Mouse (Mus musculus) thymus, adult 2 months (tissue): ENCODE measurements around the gene Olfr954.

ENCODE experiments used
- CTCF ChIP-seq: fragments of 200-500 bp; IDR thresholded peaks from 2 replicates; pipeline ENCODE4 v1.5.1; 2012; ENCODE audit warnings: mild to moderate bottlenecking, control low read depth, low read length, moderate library complexity, borderline replicate concordance; ENCODE audit not compliant: control insufficient read depth, poor library complexity, insufficient read depth; ENCODE audit errors: extremely low read depth
- POLR2A ChIP-seq: fragments of 200-500 bp; IDR thresholded peaks from 2 replicates; pipeline ENCODE4 v1.6.1; 2012; ENCODE audit warnings: mild to moderate bottlenecking, low read length, control low read depth, moderate library complexity; ENCODE audit not compliant: control insufficient read depth, poor library complexity, insufficient read depth; ENCODE audit errors: extremely low read depth

DNA sequence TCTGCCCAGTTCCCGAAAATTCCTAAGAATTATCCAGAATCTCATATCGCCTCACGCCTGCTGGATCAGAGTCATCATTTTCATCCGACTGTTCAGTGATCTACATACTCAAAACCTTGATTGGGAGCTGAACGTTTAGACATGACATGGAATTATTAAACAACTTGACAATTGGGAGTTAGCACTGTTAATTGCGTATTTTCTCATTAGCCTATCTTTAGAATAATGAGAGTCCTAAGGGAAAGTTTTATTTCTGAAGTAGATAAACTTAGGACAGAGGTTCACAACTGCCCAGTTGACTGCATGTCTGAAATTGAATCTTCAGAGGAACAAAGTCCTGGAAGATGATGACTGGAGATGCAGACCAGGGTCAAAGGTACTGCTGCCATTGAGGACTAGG, at the start of gene Olfr954:
- TF ChIP-seq CTCF (no peak), POLR2A (no peak)
